Mouse (Mus musculus) limb, embryonic 10.5 days (tissue): ENCODE measurements around the gene Brpf1. TPM values are rescaled to one million over a fixed set of nuclear protein-coding genes. Genes with fewer than 3 reads are reported as not detected.

ENCODE experiments used
- DNase-seq: peaks from one replicate; pipeline ENCODE4 v3.0.0-alpha.2; 2017; ENCODE audit warnings: low spot score
- H3K27ac ChIP-seq: fragments of 300-500 bp; sonication (generic); 2 replicates; pipeline ENCODE4 v1.5.1; 2016; ENCODE audit warnings: mild to moderate bottlenecking
- H3K27me3 ChIP-seq: fragments of 300-500 bp; sonication (generic); 2 replicates; pipeline ENCODE4 v1.6.1; 2016; ENCODE audit warnings: low read depth, mild to moderate bottlenecking; ENCODE audit not compliant: poor library complexity, severe bottlenecking
- H3K36me3 ChIP-seq: fragments of 300-500 bp; sonication (generic); 2 replicates; pipeline ENCODE4 v1.6.1; 2016; ENCODE audit warnings: mild to moderate bottlenecking, moderate library complexity
- H3K4me1 ChIP-seq: fragments of 300-500 bp; sonication (generic); 2 replicates; pipeline ENCODE4 v1.6.1; 2016
- H3K4me3 ChIP-seq: fragments of 300-500 bp; sonication (generic); 2 replicates; pipeline ENCODE4 v1.5.1; 2016; ENCODE audit warnings: mild to moderate bottlenecking, moderate library complexity
- H3K9me3 ChIP-seq: fragments of 300-500 bp; sonication (generic); replicated peaks from 2 replicates; pipeline ENCODE4 v1.6.1; 2016; ENCODE audit warnings: mild to moderate bottlenecking
- WGBS: fragments of 180-500 bp; shearing (Covaris S2); methylation state at CpG from one replicate; pipeline ENCODE4 v1.1.7; 2016; 5-methylcytosine and 5-hydroxymethylcytosine counted together
- polyA plus RNA-seq: library from polyadenylated mRNA; unstranded; fragments of >200 nt; fragmentation: Nextera tagmentation; extraction: Ambion mirVana; gene quantifications from 2 replicates; pipeline ENCODE4 v1.2.1, GENCODE M21; 2016

Gene Brpf1
- polyA plus RNA-seq, 1 experiment from 2014 or later: 28.0 TPM

GRCm38 (mm10) chr6:113370194-113370929 lies 63.4 kb downstream of the Brpf1 start:
- 95% methylated on average over 20 of the region's 20 CpGs for WGBS
- H3K4me1 ChIP-seq: no peaks in the 10 kb centered on the region
- no peak for DNase-seq
- H3K27me3 ChIP-seq: no peaks in the 10 kb centered on the region
- no peak overlapping the region for H3K4me3 ChIP-seq
- peaks cover 84% of the 10 kb centered on the region for H3K36me3 ChIP-seq
- no peaks in the 10 kb centered on the region for H3K9me3 ChIP-seq
- no peak overlapping the region for H3K27ac ChIP-seq

GRCm38 (mm10) chr6:113373491-113373890 lies 66.6 kb downstream of the Brpf1 start:
- peaks cover 75% of the 10 kb centered on the region for H3K36me3 ChIP-seq
- WGBS: 92% methylated on average over 4 of the region's 4 CpGs

More at GRCm38 (mm10) chr6:113373491-113373890, 66.6 kb downstream of the Brpf1 start:
- no peaks in the 10 kb centered on the region for H3K27me3 ChIP-seq
- H3K4me3 ChIP-seq: no peak overlapping the region
- no peak overlapping the region for H3K27ac ChIP-seq
- no peak for DNase-seq
- peaks cover 9% of the 10 kb centered on the region for H3K4me1 ChIP-seq
- H3K9me3 ChIP-seq: no peaks in the 10 kb centered on the region

Other genes starting within 250 kb of the Brpf1 start
- 86.2 and 92.0 TPM in 2 replicates for gene Setd5, start 229.8 kb upstream of the Brpf1 start, polyA plus RNA-seq
- 1.3 and 1.5 TPM in 2 replicates for gene Lhfpl4, start 111.8 kb upstream of the Brpf1 start, polyA plus RNA-seq
- gene Mtmr14, start 69.3 kb upstream of the Brpf1 start, polyA plus RNA-seq: 45.5 and 48.9 TPM in 2 replicates
- gene Cpne9, start 24.8 kb upstream of the Brpf1 start, polyA plus RNA-seq: 0.06 TPM in 2 replicates
- gene Ogg1, start 19.8 kb downstream of the Brpf1 start, polyA plus RNA-seq: 19.1 and 19.5 TPM in 2 replicates
- 41.3 and 53.9 TPM in 2 replicates for gene Camk1, start 36.8 kb downstream of the Brpf1 start, polyA plus RNA-seq
- gene Tada3, start 70.7 kb downstream of the Brpf1 start, polyA plus RNA-seq: 47.2 and 53.4 TPM in 2 replicates
- gene Arpc4, start 71.0 kb downstream of the Brpf1 start, polyA plus RNA-seq: 383 and 393 TPM in 2 replicates
- gene Ttll3, start 82.1 kb downstream of the Brpf1 start, polyA plus RNA-seq: 2.7 and 4.1 TPM in 2 replicates
- 37.9 and 40.8 TPM in 2 replicates for gene Rpusd3, start 112.2 kb downstream of the Brpf1 start, polyA plus RNA-seq
- gene Cidec, start 128.6 kb downstream of the Brpf1 start, polyA plus RNA-seq: not detected in 2 replicates
- gene Jagn1, start 135.4 kb downstream of the Brpf1 start, polyA plus RNA-seq: 90.3 and 98.5 TPM in 2 replicates
- gene Il17re, start 151.3 kb downstream of the Brpf1 start, polyA plus RNA-seq: 2.2 and 2.3 TPM in 2 replicates
- 3.4 and 4.0 TPM in 2 replicates for gene Il17rc, start 164.3 kb downstream of the Brpf1 start, polyA plus RNA-seq
- 16.2 and 17.4 TPM in 2 replicates for gene Creld1, start 176.2 kb downstream of the Brpf1 start, polyA plus RNA-seq
- gene Prrt3, start 194.8 kb downstream of the Brpf1 start, polyA plus RNA-seq: 0.60 and 0.73 TPM in 2 replicates
- 75.8 and 75.9 TPM in 2 replicates for gene Emc3, start 224.5 kb downstream of the Brpf1 start, polyA plus RNA-seq
- gene Fancd2, start 224.5 kb downstream of the Brpf1 start, polyA plus RNA-seq: 21.6 and 21.9 TPM in 2 replicates